Mouse (Mus musculus): ENCODE results near the gene Alyref2. TPM values are rescaled to one million over a fixed set of nuclear protein-coding genes. Genes with fewer than 3 reads are reported as not detected.

Alyref2 gene
- polyA plus RNA-seq, 2 experiments = 10.8 to 14.5 TPM

- Histone ChIP-seq H3K4me3 (replicated peaks; ENCODE audit: low read length) (peak overlapping the region; percentile 66), H3K27ac (replicated peaks; ENCODE audit: low read depth, low read length) (no peak overlapping the region), H3K4me1 (ENCODE audit: control insufficient read depth, insufficient read depth, low read length) (peaks cover 4% of the 10 kb centered on the region; the same call in 1 of the 2 replicates), H3K27me3 (ENCODE audit: control insufficient read depth, insufficient read depth, low read length) (no peaks in the 10 kb centered on the region), H3K9ac (ENCODE audit: low read depth, low read length, severe bottlenecking) (no peak overlapping the region), H3K4me2 (replicated peaks; ENCODE audit: low read depth, low read length, severe bottlenecking) (peak overlapping the region; percentile 56), H3K36me3 (ENCODE audit: control insufficient read depth, insufficient read depth, low read length) (no peaks in the 10 kb centered on the region), H3K9me3 (ENCODE audit: control insufficient read depth, low read length) (no peaks in the 10 kb centered on the region)
- WGBS = 69% methylated on average over 4 of the region's 4 CpGs
- DNase-seq (ENCODE audit: low spot score) (no peak), ATAC-seq (ENCODE audit: low FRiP score, low read depth) (no peak)
- TF ChIP-seq POLR2A (IDR thresholded peaks at IDR 0.05; ENCODE audit: borderline replicate concordance, extremely low read depth, insufficient read depth, insufficient read length) = no peak
These were observed 1.3 kb downstream of the Alyref2 start for GRCm38 (mm10) chr1:171504586-171504985.

DNA sequence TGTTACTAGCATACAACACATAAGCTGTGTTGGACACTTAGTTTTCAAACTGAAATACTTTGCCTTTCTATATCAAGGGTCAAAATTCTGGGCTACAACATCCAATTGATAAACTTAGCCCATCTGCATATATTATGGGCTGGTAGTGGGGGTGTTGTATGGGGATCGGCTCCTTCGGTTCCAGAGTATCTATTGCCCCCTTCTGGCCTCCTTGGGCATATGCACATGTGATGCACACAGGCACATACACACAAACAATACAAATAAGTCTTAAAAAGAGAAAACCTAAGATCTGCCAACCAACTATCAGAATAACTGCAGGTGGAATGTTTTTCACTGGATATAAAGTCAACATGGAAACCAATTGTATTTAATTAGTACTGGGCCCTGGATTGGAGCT, 10.0 kb downstream of the Alyref2 start:
- DNase-seq (ENCODE audit: low spot score) (no peak), ATAC-seq (ENCODE audit: low FRiP score, low read depth) (no peak)
- Histone ChIP-seq H3K4me3 (replicated peaks; ENCODE audit: low read length) (no peak overlapping the region), H3K4me2 (replicated peaks; ENCODE audit: low read depth, low read length, severe bottlenecking) (no peak overlapping the region), H3K36me3 (ENCODE audit: control insufficient read depth, insufficient read depth, low read length) (no peaks in the 10 kb centered on the region), H3K9me3 (ENCODE audit: control insufficient read depth, low read length) (no peaks in the 10 kb centered on the region), H3K27me3 (ENCODE audit: control insufficient read depth, insufficient read depth, low read length) (no peaks in the 10 kb centered on the region), H3K4me1 (ENCODE audit: control insufficient read depth, insufficient read depth, low read length) (no peaks in the 10 kb centered on the region), H3K9ac (ENCODE audit: low read depth, low read length, severe bottlenecking) (no peak overlapping the region), H3K27ac (replicated peaks; ENCODE audit: low read depth, low read length) (no peak overlapping the region)
- WGBS = 83% methylated on average over 2 of the region's 2 CpGs
- TF ChIP-seq POLR2A (IDR thresholded peaks at IDR 0.05; ENCODE audit: borderline replicate concordance, extremely low read depth, insufficient read depth, insufficient read length) = no peak

- no peak for DNase-seq (ENCODE audit: low spot score)
- Histone ChIP-seq H3K9me3 (ENCODE audit: control insufficient read depth, low read length) (no peaks in the 10 kb centered on the region), H3K4me2 (replicated peaks; ENCODE audit: low read depth, low read length, severe bottlenecking) (no peak overlapping the region), H3K4me1 (ENCODE audit: control insufficient read depth, insufficient read depth, low read length) (no peaks in the 10 kb centered on the region), H3K27ac (replicated peaks; ENCODE audit: low read depth, low read length) (no peak overlapping the region), H3K36me3 (ENCODE audit: control insufficient read depth, insufficient read depth, low read length) (no peaks in the 10 kb centered on the region), H3K9ac (ENCODE audit: low read depth, low read length, severe bottlenecking) (no peak overlapping the region), H3K27me3 (ENCODE audit: control insufficient read depth, insufficient read depth, low read length) (no peaks in the 10 kb centered on the region), H3K4me3 (replicated peaks; ENCODE audit: low read length) (no peak overlapping the region)
- TF ChIP-seq POLR2A (IDR thresholded peaks at IDR 0.05; ENCODE audit: borderline replicate concordance, extremely low read depth, insufficient read depth, insufficient read length) = no peak
- 92% methylated on average over 1 of the region's 1 CpGs for WGBS
- no peak for ATAC-seq (ENCODE audit: low FRiP score, low read depth)
These were observed 10.5 kb downstream of the Alyref2 start for GRCm38 (mm10) chr1:171513760-171514159.

DNA sequence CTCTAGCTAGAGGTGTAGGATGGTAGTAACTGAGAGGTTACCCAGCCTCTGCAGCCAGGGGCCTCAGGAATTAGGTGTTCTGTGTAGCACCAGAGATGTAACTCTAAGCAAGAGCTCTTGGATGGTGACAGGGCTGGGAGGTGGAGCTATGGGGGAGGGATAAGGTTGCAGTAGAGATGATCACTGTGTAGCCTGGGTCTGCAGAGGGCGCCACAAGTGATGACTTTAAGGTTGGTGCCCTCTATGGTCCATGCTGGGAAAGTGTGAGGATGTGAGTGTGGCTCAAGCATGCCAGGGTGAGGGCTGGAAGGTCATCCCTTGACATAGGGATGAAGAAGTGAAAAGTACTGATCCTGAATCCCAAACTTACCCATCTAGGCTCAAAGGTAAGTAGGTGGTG, 11.8 kb downstream of the Alyref2 start:
- whole genome bisulfite sequencing = 7% methylated on average over 1 of the region's 1 CpGs
- Histone ChIP-seq H3K9me3 (ENCODE audit: control insufficient read depth, low read length) (no peaks in the 10 kb centered on the region), H3K36me3 (ENCODE audit: control insufficient read depth, insufficient read depth, low read length) (no peaks in the 10 kb centered on the region), H3K27ac (replicated peaks; ENCODE audit: low read depth, low read length) (no peak overlapping the region), H3K4me1 (ENCODE audit: control insufficient read depth, insufficient read depth, low read length) (no peaks in the 10 kb centered on the region), H3K4me3 (replicated peaks; ENCODE audit: low read length) (no peak overlapping the region), H3K27me3 (ENCODE audit: control insufficient read depth, insufficient read depth, low read length) (no peaks in the 10 kb centered on the region), H3K9ac (ENCODE audit: low read depth, low read length, severe bottlenecking) (no peak overlapping the region), H3K4me2 (replicated peaks; ENCODE audit: low read depth, low read length, severe bottlenecking) (no peak overlapping the region)
- no peak for TF ChIP-seq POLR2A (IDR thresholded peaks at IDR 0.05; ENCODE audit: borderline replicate concordance, extremely low read depth, insufficient read depth, insufficient read length)
- DNase-seq (ENCODE audit: low spot score) (no peak), ATAC-seq (ENCODE audit: low FRiP score, low read depth) (no peak)

DNA sequence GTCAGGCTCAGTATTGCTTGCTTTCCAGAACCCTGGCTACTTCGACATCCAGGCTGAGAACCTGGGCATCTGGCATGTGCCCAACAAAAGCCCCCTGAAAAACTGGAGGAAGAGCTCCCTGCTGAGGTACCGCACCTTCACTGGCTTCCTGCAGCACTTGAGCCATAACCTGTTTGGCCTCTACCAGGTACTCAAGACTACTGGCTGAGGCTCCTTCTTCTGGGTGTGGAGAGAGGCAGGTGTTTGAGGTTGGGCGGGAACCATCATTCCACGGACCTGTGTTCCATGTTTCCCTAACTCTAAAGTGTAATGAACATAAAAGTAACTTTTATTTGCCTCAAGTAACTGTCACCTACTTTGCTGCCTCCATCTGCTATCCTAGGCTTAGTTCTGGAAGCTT, 12.3 kb downstream of the Alyref2 start:
- Histone ChIP-seq H3K4me2 (replicated peaks; ENCODE audit: low read depth, low read length, severe bottlenecking) (no peak overlapping the region), H3K27me3 (ENCODE audit: control insufficient read depth, insufficient read depth, low read length) (no peaks in the 10 kb centered on the region), H3K4me3 (replicated peaks; ENCODE audit: low read length) (no peak overlapping the region), H3K4me1 (ENCODE audit: control insufficient read depth, insufficient read depth, low read length) (no peaks in the 10 kb centered on the region), H3K9ac (ENCODE audit: low read depth, low read length, severe bottlenecking) (no peak overlapping the region), H3K27ac (replicated peaks; ENCODE audit: low read depth, low read length) (no peak overlapping the region), H3K36me3 (ENCODE audit: control insufficient read depth, insufficient read depth, low read length) (no peaks in the 10 kb centered on the region), H3K9me3 (ENCODE audit: control insufficient read depth, low read length) (no peaks in the 10 kb centered on the region)
- no peak for TF ChIP-seq POLR2A (IDR thresholded peaks at IDR 0.05; ENCODE audit: borderline replicate concordance, extremely low read depth, insufficient read depth, insufficient read length)
- ATAC-seq (ENCODE audit: low FRiP score, low read depth) = no peak
- no peak for DNase-seq (ENCODE audit: low spot score)
- 84% methylated on average over 4 of the region's 4 CpGs for WGBS

DNA sequence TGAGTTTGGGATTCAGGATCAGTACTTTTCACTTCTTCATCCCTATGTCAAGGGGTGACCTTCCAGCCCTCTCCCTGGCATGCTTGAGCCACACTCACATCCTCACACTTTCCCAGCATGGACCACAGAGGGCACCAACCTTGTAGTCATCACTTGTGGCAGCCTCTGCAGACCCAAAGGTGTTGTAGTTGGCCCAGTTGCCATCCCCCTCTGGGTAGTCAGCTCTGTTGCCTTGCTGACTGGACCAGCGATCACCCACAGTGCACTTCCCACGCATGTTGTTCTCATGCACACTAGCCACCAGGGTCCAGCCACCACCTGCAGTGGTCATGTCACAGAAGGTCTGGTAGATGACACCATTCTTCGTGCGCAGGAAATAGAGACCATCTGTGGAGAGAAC, 28.1 kb downstream of the Alyref2 start:
- Histone ChIP-seq H3K27ac (replicated peaks; ENCODE audit: low read depth, low read length) (no peak overlapping the region), H3K27me3 (ENCODE audit: control insufficient read depth, insufficient read depth, low read length) (no peaks in the 10 kb centered on the region), H3K4me2 (replicated peaks; ENCODE audit: low read depth, low read length, severe bottlenecking) (no peak overlapping the region), H3K4me3 (replicated peaks; ENCODE audit: low read length) (no peak overlapping the region), H3K4me1 (ENCODE audit: control insufficient read depth, insufficient read depth, low read length) (no peaks in the 10 kb centered on the region), H3K9ac (ENCODE audit: low read depth, low read length, severe bottlenecking) (no peak overlapping the region), H3K9me3 (ENCODE audit: control insufficient read depth, low read length) (no peaks in the 10 kb centered on the region), H3K36me3 (ENCODE audit: control insufficient read depth, insufficient read depth, low read length) (no peaks in the 10 kb centered on the region)
- DNase-seq (ENCODE audit: low spot score) (no peak), ATAC-seq (ENCODE audit: low FRiP score, low read depth) (no peak)
- no peak for TF ChIP-seq POLR2A (IDR thresholded peaks at IDR 0.05; ENCODE audit: borderline replicate concordance, extremely low read depth, insufficient read depth, insufficient read length)
- 94% methylated on average over 4 of the region's 4 CpGs for WGBS
